Mouse (Mus musculus): ENCODE measurements around the gene Nr1h3. TPM values are rescaled to one million over a fixed set of nuclear protein-coding genes. Genes with fewer than 3 reads are reported as not detected.

Gene Nr1h3
- polyA plus RNA-seq, 1 experiment, result 97.4 TPM

DNA sequence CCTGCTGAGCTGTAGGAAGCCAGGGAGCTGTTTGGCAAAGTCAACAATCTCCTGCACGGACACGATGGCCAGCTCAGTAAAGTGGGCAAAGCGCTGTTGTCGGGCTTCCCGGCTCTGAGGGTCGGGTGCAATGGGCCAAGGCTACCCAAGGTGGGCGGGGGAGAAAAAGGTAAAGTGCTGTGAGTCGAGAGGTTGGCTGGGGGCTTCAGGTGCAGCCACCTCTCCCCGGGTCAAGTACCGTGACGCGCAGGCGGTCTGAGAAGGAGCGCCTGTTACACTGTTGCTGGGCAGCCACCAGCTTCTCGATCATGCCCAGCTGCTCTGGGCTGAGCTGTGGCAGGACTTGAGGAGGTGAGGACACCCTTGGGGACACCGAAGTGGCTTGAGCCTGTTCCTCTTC lies 12.1 kb downstream of the Nr1h3 start:
- Histone ChIP-seq H3K4me1 (ENCODE audit: control insufficient read depth, insufficient read depth, low read length) (0 out of 2 replicates have a peak, but pooled peaks cover 3% of the 10 kb centered on the region), H3K4me3 (replicated peaks; ENCODE audit: extremely low read depth, low read depth, low read length) (no peak overlapping the region)
- no peak for DNase-seq
- TF ChIP-seq POLR2A (IDR thresholded peaks at IDR 0.05; ENCODE audit: borderline replicate concordance, extremely low read depth, low read depth, low read length), result no peak
- TF ChIP-seq CTCF (IDR thresholded peaks at IDR 0.05; ENCODE audit: insufficient read depth, low read length), result no peak
- WGBS, result 78% methylated on average over 16 of the region's 16 CpGs

DNA sequence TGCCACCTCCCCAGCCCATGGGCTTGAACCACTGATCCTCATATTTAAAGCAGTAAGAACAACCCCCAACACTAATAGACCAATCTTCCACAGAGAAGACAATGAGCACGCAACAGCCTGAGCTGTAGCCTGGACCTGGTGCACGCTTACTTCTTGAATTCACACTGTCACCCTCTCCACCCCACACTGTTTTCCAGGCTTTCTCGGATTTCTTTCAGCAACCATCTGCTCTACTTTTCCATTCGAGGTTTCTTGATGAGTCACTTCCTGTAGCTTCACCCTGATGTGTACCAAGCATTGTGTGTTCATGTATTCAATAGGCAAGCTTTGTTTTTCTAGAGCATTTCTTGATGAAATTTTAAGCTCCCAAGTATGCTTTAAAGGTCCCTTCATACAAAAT lies 15.2 kb downstream of the Nr1h3 start:
- Histone ChIP-seq H3K4me3 (replicated peaks; ENCODE audit: extremely low read depth, low read depth, low read length) (no peak overlapping the region), H3K4me1 (ENCODE audit: control insufficient read depth, insufficient read depth, low read length) (peaks cover 4% of the 10 kb centered on the region; the same call in 1 of the 2 replicates)
- 42% methylated on average over 4 of the region's 4 CpGs for WGBS
- DNase-seq, result no peak
- no peak for TF ChIP-seq CTCF (IDR thresholded peaks at IDR 0.05; ENCODE audit: insufficient read depth, low read length)
- TF ChIP-seq POLR2A (IDR thresholded peaks at IDR 0.05; ENCODE audit: borderline replicate concordance, extremely low read depth, low read depth, low read length), result no peak

GRCm38 (mm10) chr2:91186208-91186607 lies 16.4 kb downstream of the Nr1h3 start:
- DNase-seq, result no peak

DNA sequence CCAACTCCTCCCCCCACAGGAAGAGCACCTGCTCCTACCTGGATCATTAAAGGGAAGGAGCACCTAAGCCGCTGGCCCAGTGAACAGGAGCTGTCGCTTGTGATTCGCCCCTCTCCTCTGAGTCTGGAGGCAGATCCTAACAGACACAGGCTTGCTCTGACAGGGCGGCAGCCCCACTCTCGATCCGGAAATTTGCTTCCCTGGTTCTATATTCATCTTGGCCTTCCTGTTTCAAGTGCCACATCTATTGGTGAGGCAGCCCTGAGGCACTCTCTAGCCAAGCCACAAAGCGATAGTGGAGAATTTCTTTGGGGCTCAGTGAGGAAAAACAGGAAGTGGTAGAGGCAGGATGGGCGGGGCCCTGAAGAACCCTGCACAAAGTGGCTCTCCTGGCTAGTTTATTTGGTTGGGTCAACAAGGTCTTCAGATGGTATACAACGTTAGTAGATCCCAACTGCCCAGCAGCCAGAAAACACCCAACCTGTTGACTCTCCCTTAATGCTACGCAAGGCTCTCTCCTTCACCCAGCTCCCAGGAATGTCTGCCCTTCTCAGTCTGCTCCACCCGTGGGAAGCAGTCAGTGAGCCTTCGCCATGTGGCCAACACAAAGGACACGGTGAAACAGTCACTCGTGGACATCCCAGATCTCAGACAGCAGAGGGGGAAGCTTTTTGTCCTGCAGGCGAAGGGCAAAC lies 18.8 kb downstream of the Nr1h3 start, which contains the start of gene Madd:
Gene Madd (minus strand): TSS at position 127 of the 695 bp plus-strand sequence.
- 36% methylated on average over 15 of the region's 15 CpGs for WGBS
- TF ChIP-seq POLR2A (IDR thresholded peaks at IDR 0.05; ENCODE audit: borderline replicate concordance, extremely low read depth, low read depth, low read length) (peak; percentile 34; the same call in 1 of the 2 replicates), CTCF (IDR thresholded peaks at IDR 0.05; ENCODE audit: insufficient read depth, low read length) (no peak)
- peak within 1 kb of the TSS; percentile 88 for H3K4me3 ChIP-seq (replicated peaks; ENCODE audit: extremely low read depth, low read depth, low read length)
- DNase-seq, result peak; percentile 74
- H3K4me1 ChIP-seq (ENCODE audit: control insufficient read depth, insufficient read depth, low read length), result peaks cover 10% of the 10 kb centered on the region

More at GRCm38 (mm10) chr2:91186208-91186607, 16.4 kb downstream of the Nr1h3 start:
- WGBS, result 43% methylated on average over 1 of the region's 1 CpGs
- H3K4me3 ChIP-seq (replicated peaks; ENCODE audit: extremely low read depth, low read depth, low read length), result no peak overlapping the region
- peaks cover 10% of the 10 kb centered on the region; the same call in 1 of the 2 replicates for H3K4me1 ChIP-seq (ENCODE audit: control insufficient read depth, insufficient read depth, low read length)
- no peak for TF ChIP-seq CTCF (IDR thresholded peaks at IDR 0.05; ENCODE audit: insufficient read depth, low read length)
- TF ChIP-seq POLR2A (IDR thresholded peaks at IDR 0.05; ENCODE audit: borderline replicate concordance, extremely low read depth, low read depth, low read length), result no peak

- H3K4me3 ChIP-seq (replicated peaks; ENCODE audit: extremely low read depth, low read depth, low read length), result peak overlapping the region; percentile 88
- H3K4me1 ChIP-seq (ENCODE audit: control insufficient read depth, insufficient read depth, low read length), result peaks cover 10% of the 10 kb centered on the region
- peak; percentile 91 for DNase-seq
- TF ChIP-seq CTCF (IDR thresholded peaks at IDR 0.05; ENCODE audit: insufficient read depth, low read length) (no peak), POLR2A (IDR thresholded peaks at IDR 0.05; ENCODE audit: borderline replicate concordance, extremely low read depth, low read depth, low read length) (0 out of 2 replicates have a peak, but pooled peaks have one; percentile 3)
- 1% methylated on average over 9 of the region's 9 CpGs for WGBS
These were observed 19.5 kb downstream of the Nr1h3 start for GRCm38 (mm10) chr2:91183148-91183513.

DNA sequence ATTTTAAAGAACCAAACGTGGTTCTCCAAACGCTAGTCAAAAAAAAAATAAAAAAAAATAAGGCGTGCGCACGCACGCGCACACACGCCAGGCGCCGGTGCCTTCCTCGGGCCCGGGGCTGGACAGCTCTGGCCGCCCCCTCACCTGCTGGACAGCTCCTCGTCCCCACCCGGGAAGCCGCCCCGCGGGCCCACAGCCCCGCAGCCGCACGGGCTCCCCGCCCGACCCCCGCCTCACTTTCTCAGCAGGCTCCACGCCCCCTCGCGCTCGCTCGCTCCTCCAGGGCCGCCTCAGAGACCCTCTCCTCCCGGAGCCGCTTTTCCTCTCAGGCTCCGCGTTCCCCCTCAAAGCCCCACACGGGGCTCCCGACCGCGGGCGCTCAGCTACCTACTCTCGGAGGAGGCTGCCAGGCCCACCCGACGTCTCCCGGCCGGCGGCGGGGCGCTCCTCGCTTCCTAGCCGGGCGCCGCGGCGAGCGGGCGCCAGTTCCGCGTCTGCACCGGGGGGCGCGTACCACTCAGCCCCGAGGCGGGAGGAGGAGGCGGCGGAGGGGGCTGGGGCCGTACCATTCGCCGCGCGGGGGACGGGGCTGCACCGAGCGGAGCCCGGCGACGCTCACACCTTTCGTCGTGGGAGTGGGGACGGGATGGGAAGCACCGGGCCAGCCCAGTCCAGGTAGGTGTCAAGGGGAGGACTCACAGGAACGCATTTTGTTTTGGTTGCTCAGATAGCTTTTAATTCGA lies 20.1 kb downstream of the Nr1h3 start:
- Histone ChIP-seq H3K4me3 (replicated peaks; ENCODE audit: extremely low read depth, low read depth, low read length) (peak overlapping the region; percentile 88), H3K4me1 (ENCODE audit: control insufficient read depth, insufficient read depth, low read length) (peaks cover 10% of the 10 kb centered on the region)
- peak; percentile 35; the same call in 1 of the 2 replicates for TF ChIP-seq POLR2A (IDR thresholded peaks at IDR 0.05; ENCODE audit: borderline replicate concordance, extremely low read depth, low read depth, low read length)
- no peak for TF ChIP-seq CTCF (IDR thresholded peaks at IDR 0.05; ENCODE audit: insufficient read depth, low read length)
- under 1% methylated on average over 81 of the region's 81 CpGs for WGBS
- peak; percentile 64 for DNase-seq

- Histone ChIP-seq H3K4me3 (replicated peaks; ENCODE audit: extremely low read depth, low read depth, low read length) (peak overlapping the region; percentile 31), H3K4me1 (ENCODE audit: control insufficient read depth, insufficient read depth, low read length) (peaks cover 10% of the 10 kb centered on the region)
- no peak for DNase-seq
- WGBS, result 16% methylated on average over 8 of the region's 8 CpGs
- TF ChIP-seq CTCF (IDR thresholded peaks at IDR 0.05; ENCODE audit: insufficient read depth, low read length) (no peak), POLR2A (IDR thresholded peaks at IDR 0.05; ENCODE audit: borderline replicate concordance, extremely low read depth, low read depth, low read length) (no peak)
These were observed 20.6 kb downstream of the Nr1h3 start for GRCm38 (mm10) chr2:91182016-91182404.

DNA sequence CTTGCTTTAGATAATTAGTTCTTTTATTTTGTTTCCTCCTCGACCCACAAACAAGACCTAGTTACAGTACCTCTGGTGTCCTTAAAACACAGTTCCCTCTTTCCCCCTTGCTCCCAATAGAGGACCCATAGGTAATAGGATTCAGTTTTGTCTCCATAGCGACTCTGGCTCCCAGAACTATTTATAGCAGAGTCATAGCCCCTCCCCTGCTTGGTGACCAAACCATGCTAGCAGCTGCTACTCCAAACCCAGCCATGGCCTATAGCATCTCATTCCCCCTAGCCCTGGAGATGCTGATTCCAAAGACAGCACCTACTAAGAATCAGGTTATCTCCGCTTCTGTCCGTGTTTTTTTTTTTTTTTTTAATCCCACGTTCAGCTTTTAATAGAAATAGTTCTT lies 21.9 kb downstream of the Nr1h3 start:
- Histone ChIP-seq H3K4me3 (replicated peaks; ENCODE audit: extremely low read depth, low read depth, low read length) (no peak overlapping the region), H3K4me1 (ENCODE audit: control insufficient read depth, insufficient read depth, low read length) (peaks cover 10% of the 10 kb centered on the region)
- no peak for DNase-seq
- 66% methylated on average over 5 of the region's 5 CpGs for WGBS
- TF ChIP-seq CTCF (IDR thresholded peaks at IDR 0.05; ENCODE audit: insufficient read depth, low read length) (no peak), POLR2A (IDR thresholded peaks at IDR 0.05; ENCODE audit: borderline replicate concordance, extremely low read depth, low read depth, low read length) (no peak)

GRCm38 (mm10) chr2:91179825-91180224 lies 22.8 kb downstream of the Nr1h3 start:
- DNase-seq, result no peak
- TF ChIP-seq CTCF (IDR thresholded peaks at IDR 0.05; ENCODE audit: insufficient read depth, low read length) (no peak), POLR2A (IDR thresholded peaks at IDR 0.05; ENCODE audit: borderline replicate concordance, extremely low read depth, low read depth, low read length) (no peak)
- WGBS, result 49% methylated on average over 4 of the region's 4 CpGs
- Histone ChIP-seq H3K4me3 (replicated peaks; ENCODE audit: extremely low read depth, low read depth, low read length) (no peak overlapping the region), H3K4me1 (ENCODE audit: control insufficient read depth, insufficient read depth, low read length) (peaks cover 10% of the 10 kb centered on the region)

All from lung, adult 2 months (tissue).